Mouse (Mus musculus): ENCODE measurements around the gene Ccdc78.

DNA sequence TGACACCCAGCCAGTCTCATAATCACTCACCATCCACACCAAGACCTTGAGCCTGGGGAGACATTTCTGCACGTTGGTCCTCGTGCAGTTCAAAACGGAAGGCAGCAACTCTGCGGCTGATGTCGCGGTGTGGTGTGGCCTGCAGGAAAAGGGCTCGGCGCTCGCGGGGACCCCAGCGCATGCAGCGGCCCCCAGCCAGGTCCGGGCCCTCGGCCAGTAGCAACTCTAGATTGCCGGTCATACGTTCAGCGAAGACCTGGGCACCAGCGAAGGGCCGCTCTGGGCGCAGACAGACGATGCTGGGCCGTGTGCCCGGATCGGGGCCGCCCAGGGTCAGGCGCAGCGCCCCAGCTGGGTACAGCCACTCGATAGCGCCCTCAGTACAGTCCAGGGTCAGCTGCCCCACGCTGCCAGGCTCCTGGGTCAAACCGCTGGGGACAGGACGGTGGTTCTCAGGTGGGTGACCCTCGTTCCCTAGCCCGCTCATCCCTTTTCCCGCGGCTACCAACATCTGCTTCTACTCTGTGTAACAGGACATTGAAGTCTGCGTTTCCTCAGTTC lies 9.9 kb downstream of the Ccdc78 start:
- no peak for TF ChIP-seq REST (IDR thresholded peaks at IDR 0.05; ENCODE audit: insufficient read depth, insufficient read length)
- TF ChIP-seq MYOG (IDR thresholded peaks at IDR 0.05; ENCODE audit: control insufficient read depth in 1 of 3, insufficient read depth in 1 of 3, insufficient read length in 2 of 3, low read depth in 2 of 3): no peak
- TF ChIP-seq USF1 (IDR thresholded peaks at IDR 0.05; ENCODE audit: low read depth): no peak
